Mouse (Mus musculus): Measurements from ENCODE around the gene Gli1.

DNA sequence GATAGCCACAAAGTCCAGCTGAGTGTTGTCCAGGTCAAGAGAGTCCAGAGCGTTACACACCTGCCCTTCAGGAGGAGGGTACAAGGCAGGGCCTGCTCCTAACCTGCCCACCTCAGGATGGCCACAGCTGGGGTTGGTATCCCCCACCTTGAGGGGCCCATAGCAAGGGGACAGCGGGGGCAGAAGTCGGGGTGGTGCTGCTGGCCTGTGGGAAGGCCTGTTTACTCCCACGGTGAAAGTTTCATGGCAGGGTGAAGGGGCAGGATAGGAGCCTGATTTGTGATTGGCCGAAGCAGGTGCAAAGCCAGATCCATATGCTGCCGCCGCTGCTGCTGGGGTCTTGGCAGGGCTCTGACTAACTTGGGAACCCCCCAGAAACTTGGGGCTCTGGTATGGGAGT, 11.6 kb downstream of the Gli1 start:
- TF ChIP-seq USF1 (IDR thresholded peaks at IDR 0.05; ENCODE audit: low read depth) (no peak), POLR2A (IDR thresholded peaks at IDR 0.05; ENCODE audit: insufficient read length, low read depth) (no peak), MAX (IDR thresholded peaks at IDR 0.05; ENCODE audit: low read depth) (no peak), E2F4 (IDR thresholded peaks at IDR 0.05; ENCODE audit: insufficient read depth) (no peak), SRF (IDR thresholded peaks at IDR 0.05; ENCODE audit: control insufficient read depth, insufficient read length, low read depth) (no peak), CEBPB (IDR thresholded peaks at IDR 0.05; ENCODE audit: insufficient read depth, poor library complexity, severe bottlenecking) (no peak), MYOG (IDR thresholded peaks at IDR 0.05; ENCODE audit: control insufficient read depth in 1 of 3, insufficient read depth in 1 of 3, insufficient read length in 2 of 3, low read depth in 2 of 3) (no peak), TCF12 (IDR thresholded peaks at IDR 0.05; ENCODE audit: insufficient read depth, poor library complexity, severe bottlenecking) (no peak), POLR2AphosphoS2 (IDR thresholded peaks at IDR 0.05; ENCODE audit: insufficient read length, low read depth) (no peak)

Measured in myocyte (in vitro differentiated cells).